Mouse (Mus musculus) bone marrow, adult 2 months (tissue): ENCODE measurements around the gene Strada. TPM values are rescaled to one million over a fixed set of nuclear protein-coding genes. Genes with fewer than 3 reads are reported as not detected.
"Not testable (repeated sequence)": the region's sequence is repeated elsewhere in the genome, so short reads cannot be mapped to it uniquely, and the experiment has no call there.

ENCODE experiments used
- H3K27ac ChIP-seq: fragments of 200-500 bp; 2 replicates; pipeline ENCODE4 v1.5.1; 2012; ENCODE audit warnings: low read depth, mild to moderate bottlenecking, control low read depth, inconsistent platforms, low read length; ENCODE audit not compliant: control insufficient read depth, poor library complexity, insufficient read depth
- H3K4me1 ChIP-seq: fragments of 200-500 bp; 2 replicates; pipeline ENCODE4 v1.6.1; 2011; ENCODE audit warnings: low read length; ENCODE audit not compliant: control insufficient read depth, insufficient read depth
- H3K4me3 ChIP-seq: fragments of 200-500 bp; replicated peaks from 2 replicates; pipeline ENCODE3; 2011; ENCODE audit warnings: mild to moderate bottlenecking, low read depth, low read length, control low read depth; ENCODE audit not compliant: control insufficient read depth
- CTCF ChIP-seq: fragments of 200-500 bp; IDR thresholded peaks from 2 replicates; pipeline ENCODE4 v1.5.1; 2011; ENCODE audit warnings: low read length, control low read depth; ENCODE audit not compliant: control insufficient read depth, insufficient read depth
- POLR2A ChIP-seq: fragments of 200-500 bp; IDR thresholded peaks from 2 replicates; pipeline ENCODE4 v1.6.1; 2011; ENCODE audit warnings: low read depth, mild to moderate bottlenecking, control low read depth, low read length, borderline replicate concordance; ENCODE audit not compliant: control insufficient read depth
- WGBS: fragments of 180-500 bp; shearing (Covaris S2); methylation state at CpG from one replicate; pipeline ENCODE4 v1.1.7; 2018; 5-methylcytosine and 5-hydroxymethylcytosine counted together
- polyA plus RNA-seq: library from polyadenylated mRNA; stranded (reverse); fragments of >200 nt; gene quantifications from 2 replicates; pipeline ENCODE4 v1.2.4, GENCODE M21; 2011; ENCODE audit warnings: low replicate concordance; ENCODE audit not compliant: missing spikeins, insufficient read depth, insufficient read length

Strada gene
- polyA plus RNA-seq, 1 experiment = 21.7 TPM

DNA sequence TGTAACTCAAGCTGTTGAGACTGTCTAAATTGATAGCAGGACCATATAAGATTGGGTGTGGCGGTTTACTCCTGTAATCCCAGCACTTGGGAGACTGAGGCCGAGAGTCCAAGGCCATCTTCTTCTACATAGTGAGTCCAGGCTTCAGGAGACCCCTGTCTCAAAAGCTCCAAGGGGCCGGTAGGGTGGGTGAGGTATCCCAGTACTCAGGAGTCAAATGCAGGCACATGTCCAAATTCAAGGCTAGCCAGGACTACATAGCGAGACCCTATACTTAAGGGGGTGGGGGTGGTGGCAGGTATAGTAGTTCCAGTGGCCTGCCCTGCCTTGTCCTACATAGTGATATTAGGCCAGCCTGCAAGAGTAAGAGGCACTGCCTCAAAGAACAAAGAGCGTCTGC is 12.9 kb upstream of the Strada start:
- no peak for TF ChIP-seq CTCF
- TF ChIP-seq POLR2A = no peak
- Histone ChIP-seq H3K4me1 (peaks cover 1% of the 10 kb centered on the region; the same call in 1 of the 2 replicates), H3K4me3 (no peak overlapping the region), H3K27ac (no peak overlapping the region)
- 80% methylated on average over 5 of the region's 5 CpGs for WGBS

DNA sequence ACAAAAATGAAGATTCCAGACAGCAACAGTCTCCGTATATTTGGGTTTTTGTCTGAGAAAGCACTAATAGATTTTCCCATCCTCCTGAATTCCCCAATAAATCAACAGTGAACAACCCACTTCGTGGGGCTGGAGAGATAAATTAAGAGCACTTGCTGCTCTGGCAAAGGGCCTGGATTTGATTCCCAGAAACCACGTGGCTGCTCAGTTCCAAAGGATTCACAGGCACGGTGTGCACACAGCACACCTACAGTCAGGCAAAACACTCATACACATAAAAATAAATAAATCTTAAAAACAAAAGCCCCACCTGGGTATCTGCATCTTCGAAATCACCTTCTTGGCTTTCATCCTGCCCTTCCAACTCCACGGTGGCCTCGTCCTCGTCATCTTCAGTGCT is 10.8 kb upstream of the Strada start:
- no peak overlapping the region for H3K27ac ChIP-seq
- H3K4me3 ChIP-seq = no peak overlapping the region
- 88% methylated on average over 8 of the region's 8 CpGs for WGBS
- peaks cover 1% of the 10 kb centered on the region; the same call in 1 of the 2 replicates for H3K4me1 ChIP-seq
- TF ChIP-seq POLR2A = no peak
- no peak for TF ChIP-seq CTCF

DNA sequence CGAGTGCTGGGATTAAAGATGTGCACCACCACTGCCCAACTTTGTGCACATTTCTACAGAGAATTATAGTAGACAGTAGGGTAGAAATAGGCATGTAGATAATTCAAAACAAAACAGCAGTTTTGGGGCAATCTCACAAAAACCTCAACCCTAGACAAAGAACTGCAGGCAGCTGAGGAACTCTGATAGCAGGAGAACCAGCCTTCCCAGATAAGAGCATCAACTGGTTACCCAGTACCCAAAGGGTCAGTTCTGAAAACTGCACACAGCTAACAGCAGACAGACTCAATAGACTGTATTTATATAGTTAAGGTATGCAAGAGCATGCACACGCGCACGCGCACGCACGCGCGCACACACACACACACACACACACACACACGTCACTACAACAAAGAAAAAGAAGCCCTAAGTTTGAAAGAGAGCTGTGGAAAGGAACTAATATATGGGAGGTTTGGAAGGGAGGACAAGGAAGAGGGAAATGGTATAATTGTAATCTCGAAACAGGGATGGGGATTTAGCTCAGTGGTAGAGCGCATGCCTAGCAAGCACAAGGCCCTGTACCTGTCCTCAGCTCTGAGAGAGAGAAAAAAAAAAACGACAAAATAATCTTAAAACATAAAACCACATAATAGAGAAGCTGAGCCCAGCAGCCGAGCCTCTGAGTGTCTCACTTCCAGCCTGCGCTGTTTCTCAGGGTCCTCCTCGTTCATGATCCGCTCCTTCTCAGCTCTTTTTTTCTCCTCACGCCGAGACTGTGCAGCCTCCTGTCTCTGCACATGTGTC is 438 bp downstream of the Strada start:
- Histone ChIP-seq H3K27ac (peak overlapping the region; percentile 15), H3K4me3 (no peak overlapping the region), H3K4me1 (peaks cover 2% of the 10 kb centered on the region; the same call in 1 of the 2 replicates)
- TF ChIP-seq POLR2A = no peak
- TF ChIP-seq CTCF = no peak
- WGBS = 58% methylated on average over 19 of the region's 19 CpGs

DNA sequence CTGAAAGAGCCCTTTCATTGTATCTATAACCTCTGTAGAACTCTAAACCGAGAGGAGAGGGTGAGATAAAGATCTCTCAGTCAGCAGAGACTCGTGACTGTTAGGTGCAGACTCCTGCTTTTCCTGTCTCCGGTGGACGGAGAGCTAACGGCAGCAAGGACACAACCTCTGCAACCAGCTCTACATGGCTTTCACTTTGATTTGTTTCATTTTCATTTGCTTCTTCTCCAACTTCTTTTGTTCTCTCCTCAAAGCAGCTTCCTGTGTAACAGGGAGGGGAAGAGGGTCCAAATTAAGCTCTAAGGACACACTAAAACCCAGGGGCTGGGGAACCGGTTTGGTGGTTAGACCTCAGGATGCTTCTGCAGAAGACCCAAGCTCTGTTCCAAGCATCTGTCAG is 1.2 kb downstream of the Strada start:
- Histone ChIP-seq H3K4me3 (no peak overlapping the region), H3K4me1 (peaks cover 2% of the 10 kb centered on the region; the same call in 1 of the 2 replicates), H3K27ac (no peak overlapping the region)
- TF ChIP-seq CTCF (no peak), POLR2A (no peak)
- 16% methylated on average over 6 of the region's 6 CpGs for WGBS

DNA sequence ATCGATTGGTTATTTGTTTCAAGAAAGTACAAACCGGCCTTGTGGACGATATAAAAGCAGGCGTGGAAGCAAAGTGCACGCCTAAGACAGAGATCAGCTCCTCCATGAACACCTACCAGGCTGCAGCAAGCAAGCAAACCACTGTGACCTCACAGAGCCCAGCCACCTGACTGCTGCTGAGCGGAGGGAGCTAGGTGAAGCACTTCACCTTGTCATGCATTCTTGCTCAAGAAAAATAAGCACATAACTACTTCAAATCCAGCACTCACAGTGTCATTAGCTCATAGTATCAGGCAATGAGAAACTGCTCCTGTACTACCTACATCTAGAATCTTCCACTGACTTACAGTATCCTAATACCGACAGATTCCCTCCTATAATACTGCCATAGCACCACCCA is 2.0 kb downstream of the Strada start:
- H3K27ac ChIP-seq, H3K4me1 ChIP-seq, H3K4me3 ChIP-seq: not testable (repeated sequence)
- 80% methylated on average over 7 of the region's 7 CpGs for WGBS

DNA sequence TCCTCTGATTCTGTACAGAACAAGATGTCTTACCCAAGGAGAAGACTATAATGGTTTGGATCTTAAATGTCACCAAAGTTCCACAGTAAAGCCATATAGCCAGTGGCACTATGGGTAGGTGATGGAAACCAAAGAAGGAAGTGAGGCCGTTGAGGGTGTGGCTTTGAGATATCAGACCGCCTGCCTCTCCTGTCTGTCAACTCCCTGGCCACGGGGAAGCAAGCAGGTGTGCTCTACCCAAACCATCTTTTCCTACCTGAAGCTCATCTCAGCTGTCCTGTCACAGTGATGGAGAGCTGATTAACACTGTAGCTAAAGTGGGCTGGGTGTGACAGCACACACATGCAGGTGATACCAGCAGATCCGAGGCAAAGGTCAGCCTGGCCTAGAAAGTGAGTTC is 3.7 kb downstream of the Strada start:
- TF ChIP-seq POLR2A = no peak
- TF ChIP-seq CTCF = no peak
- 43% methylated on average over 4 of the region's 4 CpGs for WGBS
- Histone ChIP-seq H3K4me3 (no peak overlapping the region), H3K4me1 (peaks cover 4% of the 10 kb centered on the region; the same call in 1 of the 2 replicates), H3K27ac (no peak overlapping the region)

DNA sequence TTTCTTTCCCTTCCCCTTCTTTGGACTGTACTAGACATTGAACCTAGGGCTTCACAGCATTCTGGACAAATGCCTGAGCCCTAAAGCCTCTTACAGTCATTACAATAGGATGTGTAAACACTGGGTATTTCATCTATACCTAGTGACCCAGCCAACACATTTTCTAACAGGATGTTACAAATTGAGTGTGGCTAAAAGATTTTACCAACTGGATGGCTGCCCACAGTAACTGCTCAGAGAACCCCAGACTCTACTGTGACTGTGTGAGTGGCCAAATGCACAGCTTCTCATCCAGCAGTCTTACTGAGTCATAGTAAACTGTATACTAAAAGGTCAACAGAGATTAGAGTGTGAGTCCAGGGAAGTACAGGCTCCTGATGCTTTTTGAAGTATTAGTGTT is 6.6 kb downstream of the Strada start:
- H3K27ac ChIP-seq = no peak overlapping the region; the same call in 1 of the 2 replicates
- TF ChIP-seq CTCF = no peak
- TF ChIP-seq POLR2A = no peak
- peaks cover 9% of the 10 kb centered on the region; the same call in 1 of the 2 replicates for H3K4me1 ChIP-seq
- no peak overlapping the region for H3K4me3 ChIP-seq

DNA sequence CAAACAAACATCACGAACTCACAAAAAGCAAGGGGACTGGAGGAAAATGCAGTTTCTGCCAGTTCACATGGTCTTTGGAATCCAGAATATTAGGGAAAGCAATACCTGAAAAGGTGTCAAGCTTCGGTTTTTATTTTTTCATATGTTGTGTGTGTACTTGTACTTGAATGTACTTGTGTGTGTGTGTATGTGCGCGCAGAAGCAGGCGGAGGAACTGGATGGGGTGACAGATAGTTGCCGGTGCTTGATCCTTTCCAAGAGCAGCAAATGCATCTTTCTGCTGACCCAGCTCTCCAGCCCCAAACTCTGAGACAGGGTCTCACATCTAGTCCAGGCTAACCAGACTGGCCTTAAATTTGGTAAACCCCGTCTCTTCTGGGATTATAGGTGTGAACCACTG is 7.1 kb downstream of the Strada start:
- TF ChIP-seq CTCF = no peak
- TF ChIP-seq POLR2A = no peak
- WGBS = 92% methylated on average over 7 of the region's 7 CpGs
- Histone ChIP-seq H3K27ac (peak overlapping the region; percentile 9; the same call in 1 of the 2 replicates), H3K4me1 (peaks cover 9% of the 10 kb centered on the region; the same call in 1 of the 2 replicates), H3K4me3 (no peak overlapping the region)
